Mouse (Mus musculus): ENCODE data around the gene Elane. TPM values are rescaled to one million over a fixed set of nuclear protein-coding genes. Genes with fewer than 3 reads are reported as not detected.

Gene Elane
- polyA plus RNA-seq, 1 experiment = not detected

- DNase-seq (ENCODE audit: low spot score) = no peak
Measured at GRCm38 (mm10) chr10:79857894-79858293, 28.2 kb upstream of the Elane start.

GRCm38 (mm10) chr10:79858416-79859074 is 27.5 kb upstream of the Elane start:
- DNase-seq (ENCODE audit: low spot score) = no peak

DNA sequence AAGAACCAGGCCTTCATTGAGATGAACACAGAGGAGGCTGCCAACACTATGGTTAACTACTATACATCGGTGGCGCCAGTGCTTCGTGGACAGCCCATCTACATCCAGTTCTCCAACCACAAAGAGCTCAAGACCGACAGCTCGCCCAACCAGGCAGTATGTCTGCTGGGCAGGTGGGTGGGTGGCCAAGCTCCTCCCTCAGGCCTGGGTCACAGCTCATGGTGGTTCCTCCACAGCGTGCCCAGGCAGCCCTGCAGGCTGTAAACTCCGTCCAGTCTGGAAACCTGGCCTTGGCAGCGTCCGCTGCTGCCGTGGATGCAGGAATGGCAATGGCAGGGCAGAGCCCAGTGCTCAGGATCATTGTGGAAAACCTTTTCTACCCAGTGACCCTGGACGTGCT is 26.9 kb upstream of the Elane start:
- DNase-seq (ENCODE audit: low spot score) = no peak

DNA sequence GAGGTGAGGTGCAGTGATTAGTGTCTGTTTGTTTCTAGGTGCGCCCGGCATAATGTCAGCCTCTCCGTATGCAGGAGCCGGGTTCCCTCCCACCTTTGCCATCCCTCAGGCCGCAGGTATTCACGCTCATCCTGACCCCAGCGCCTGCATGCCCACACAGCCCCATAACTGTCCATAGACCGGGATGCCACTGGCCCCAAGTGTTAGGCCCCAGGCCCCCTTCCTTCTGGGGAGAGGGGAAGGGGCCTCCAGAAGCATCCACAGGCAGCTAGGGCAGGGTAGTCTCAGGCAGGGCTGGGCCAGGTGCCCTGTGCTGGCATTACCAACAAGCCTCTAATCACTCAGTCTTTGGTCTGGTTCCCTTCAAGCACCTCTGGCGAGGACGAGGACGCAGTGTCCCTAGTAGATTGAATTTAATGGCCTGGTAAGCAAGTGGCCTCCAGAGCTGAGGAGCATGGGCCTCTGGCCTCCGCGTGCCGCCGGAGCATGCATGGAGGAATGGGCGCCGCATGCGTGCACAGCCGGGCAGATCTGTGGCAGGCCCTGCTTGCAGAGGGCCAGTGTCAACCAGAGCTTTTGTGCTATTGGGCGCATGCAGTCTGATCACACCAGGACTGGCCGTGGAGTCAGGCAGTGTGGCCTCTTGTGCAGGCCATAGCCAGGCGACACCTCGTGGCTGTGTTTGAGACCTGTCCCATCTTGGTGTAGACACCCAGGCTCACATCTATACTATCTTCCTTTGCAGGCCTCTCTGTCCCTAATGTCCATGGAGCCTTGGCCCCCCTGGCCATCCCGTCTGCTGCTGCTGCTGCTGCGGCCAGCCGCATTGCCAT is 25.8 kb upstream of the Elane start:
- DNase-seq (ENCODE audit: low spot score) = no peak

- DNase-seq (ENCODE audit: low spot score) = no peak
Measured at GRCm38 (mm10) chr10:79861230-79862048, 24.6 kb upstream of the Elane start.

GRCm38 (mm10) chr10:79862049-79862788 is 23.8 kb upstream of the Elane start:
- DNase-seq (ENCODE audit: low spot score) = no peak

DNA sequence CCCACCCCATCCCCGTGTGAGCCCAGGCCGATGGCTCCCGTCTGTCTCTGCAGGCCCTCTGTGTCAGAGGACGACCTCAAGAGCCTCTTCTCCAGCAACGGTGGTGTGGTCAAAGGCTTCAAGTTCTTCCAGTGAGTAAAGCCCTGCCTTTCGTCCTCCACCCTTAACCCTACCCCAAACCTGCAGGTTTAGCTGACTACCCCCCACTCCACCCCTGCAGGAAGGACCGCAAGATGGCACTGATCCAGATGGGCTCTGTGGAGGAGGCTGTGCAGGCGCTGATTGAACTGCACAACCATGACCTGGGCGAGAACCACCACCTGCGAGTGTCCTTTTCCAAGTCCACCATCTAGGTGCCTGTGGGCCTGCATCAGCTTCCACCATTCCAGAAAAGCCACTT is 23.1 kb upstream of the Elane start:
- no peak for DNase-seq (ENCODE audit: low spot score)

DNA sequence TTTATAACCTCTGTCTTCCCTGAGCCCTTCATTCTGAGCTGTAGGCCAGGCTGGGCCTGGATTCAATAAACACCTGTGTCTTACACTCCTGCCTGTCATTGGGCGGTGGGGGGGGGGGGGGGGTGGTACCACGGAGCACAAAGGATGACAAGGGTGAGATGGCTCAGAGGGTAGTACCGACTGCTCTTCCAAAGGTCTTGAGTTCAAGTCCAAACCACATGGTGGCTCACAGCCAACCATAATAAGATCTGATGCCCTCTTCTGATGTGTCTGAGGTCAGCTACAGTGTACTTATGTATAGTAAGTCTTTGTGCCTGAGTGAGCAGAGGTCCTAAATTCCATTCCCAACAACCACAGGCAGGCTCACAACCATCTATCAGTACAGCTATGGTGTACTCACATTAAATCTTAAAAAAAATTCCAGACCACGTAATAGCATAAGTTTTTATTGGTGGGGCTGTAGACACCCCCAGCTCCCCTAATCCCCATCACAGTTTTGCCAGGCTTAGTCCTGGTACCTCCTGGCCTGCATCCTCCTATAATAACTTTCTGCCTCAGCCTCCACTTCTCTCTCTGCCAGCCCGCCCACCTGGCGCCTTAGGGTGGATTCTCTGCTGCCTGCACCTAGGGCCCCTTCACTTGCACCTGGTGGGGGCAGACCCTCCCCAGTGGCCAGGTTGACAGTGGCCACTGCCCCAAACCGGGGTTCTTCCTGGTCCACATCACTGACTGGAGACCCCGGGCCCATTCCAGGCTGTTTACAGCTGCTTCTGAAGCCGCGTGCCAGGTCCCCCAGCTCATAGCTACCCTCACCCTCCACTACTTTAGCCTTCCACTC is 21.5 kb upstream of the Elane start:
- DNase-seq (ENCODE audit: low spot score) = no peak

- no peak for DNase-seq (ENCODE audit: low spot score)
Measured at GRCm38 (mm10) chr10:79865189-79865601, 20.9 kb upstream of the Elane start.

DNA sequence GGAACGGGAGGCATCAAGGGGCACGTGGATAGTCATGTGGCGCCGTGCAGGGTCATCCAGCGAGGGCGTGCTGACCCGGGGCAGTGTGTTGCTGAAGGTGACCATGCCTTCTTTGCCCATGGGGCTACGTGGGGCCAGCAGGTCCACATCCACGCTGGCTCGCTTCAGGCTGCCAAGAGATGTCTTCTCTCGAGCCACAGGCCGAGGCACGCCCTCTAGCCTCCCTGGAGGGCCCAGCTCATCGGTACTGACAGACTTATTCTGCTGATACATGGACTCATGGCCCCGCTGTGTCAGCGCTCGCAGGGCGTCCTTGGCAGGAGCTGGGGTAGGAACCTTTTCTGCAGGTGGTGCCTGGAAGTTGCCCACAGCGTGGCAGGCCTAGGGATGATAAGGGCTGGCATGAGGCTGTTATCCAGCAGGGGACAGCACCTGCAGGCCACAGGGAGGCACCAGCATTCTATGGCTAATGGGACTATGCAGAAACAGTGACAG is 20.2 kb upstream of the Elane start:
- DNase-seq (ENCODE audit: low spot score) = no peak

- no peak for DNase-seq (ENCODE audit: low spot score)
Measured at GRCm38 (mm10) chr10:79866601-79867000, 19.4 kb upstream of the Elane start.

DNA sequence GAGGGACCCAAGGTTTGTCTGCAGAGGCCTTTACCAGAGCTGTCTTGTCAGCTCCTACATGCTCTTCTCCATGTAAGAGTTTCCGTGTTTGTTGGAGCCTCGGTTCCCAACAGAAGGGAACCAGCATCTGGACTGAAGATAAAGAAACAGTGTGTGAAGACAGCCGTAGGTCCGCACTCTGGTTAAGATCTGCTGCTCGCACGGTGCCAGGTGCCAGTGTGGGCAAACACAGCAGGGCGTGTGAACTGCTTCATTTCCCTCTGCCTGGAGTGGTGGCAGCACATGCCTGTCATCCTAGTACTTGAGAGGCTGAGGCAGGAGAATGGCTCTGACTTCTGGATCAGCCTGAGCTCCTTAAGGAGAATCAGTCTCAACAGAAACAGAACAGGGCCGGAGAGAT is 14.2 kb upstream of the Elane start:
- DNase-seq (ENCODE audit: low spot score) = no peak

- no peak for DNase-seq (ENCODE audit: low spot score)
Measured at GRCm38 (mm10) chr10:79872862-79873261, 13.2 kb upstream of the Elane start.

DNA sequence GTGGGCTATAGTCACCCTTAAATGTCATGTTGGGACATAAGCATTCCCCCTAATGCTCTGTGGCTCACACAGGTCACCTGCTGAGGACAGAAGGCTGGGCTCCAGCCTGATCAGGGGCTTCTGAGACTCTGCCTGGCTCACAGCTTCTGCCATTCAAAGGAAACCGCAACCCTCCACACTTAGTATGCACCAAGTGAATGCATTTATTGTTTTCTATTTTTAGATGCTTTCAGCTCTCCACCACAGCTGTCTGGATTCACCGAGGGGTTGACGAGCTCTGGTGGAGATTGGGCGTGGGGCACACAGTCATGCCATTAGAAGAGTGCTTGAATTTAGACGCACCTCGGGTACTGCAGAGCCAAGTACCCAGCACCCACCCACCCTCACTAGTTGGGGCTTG is 12.7 kb upstream of the Elane start:
- no peak for DNase-seq (ENCODE audit: low spot score)

DNA sequence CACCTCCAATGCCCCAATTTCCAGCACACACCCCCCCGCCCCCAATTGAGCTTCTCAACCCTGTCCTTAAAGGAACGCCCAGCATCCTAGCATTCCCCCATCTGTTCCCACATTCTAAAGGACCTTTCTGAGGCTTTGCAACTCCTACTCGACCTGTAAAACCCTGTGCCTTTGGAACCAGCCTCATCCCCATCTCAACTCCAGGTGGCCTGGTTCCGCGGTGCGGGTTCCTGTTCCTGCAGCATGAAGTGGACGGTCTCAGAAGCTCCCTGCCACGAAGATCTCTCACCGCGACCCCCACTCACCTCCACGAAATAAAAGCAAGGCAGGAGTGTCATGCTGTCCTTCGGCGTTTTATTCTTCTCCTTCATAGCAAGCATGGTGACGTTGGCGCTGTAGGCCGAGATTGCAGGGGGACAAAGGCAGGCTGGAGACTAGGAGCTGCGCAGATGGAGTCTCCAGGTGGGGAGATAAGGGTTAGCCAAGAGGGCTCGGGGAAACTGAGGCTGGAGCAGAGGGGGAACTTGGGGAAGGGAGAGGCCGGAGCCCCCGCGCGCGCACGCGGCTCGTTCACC is 12.2 kb upstream of the Elane start:
- no peak for DNase-seq (ENCODE audit: low spot score)

GRCm38 (mm10) chr10:79874290-79874862 is 11.7 kb upstream of the Elane start, which contains the start of the genes Prtn3 and Plppr3:
Prtn3 (plus strand) TSS chr10:79874476.
Plppr3 (minus strand) TSS chr10:79874634.
- DNase-seq (ENCODE audit: low spot score) = no peak

DNA sequence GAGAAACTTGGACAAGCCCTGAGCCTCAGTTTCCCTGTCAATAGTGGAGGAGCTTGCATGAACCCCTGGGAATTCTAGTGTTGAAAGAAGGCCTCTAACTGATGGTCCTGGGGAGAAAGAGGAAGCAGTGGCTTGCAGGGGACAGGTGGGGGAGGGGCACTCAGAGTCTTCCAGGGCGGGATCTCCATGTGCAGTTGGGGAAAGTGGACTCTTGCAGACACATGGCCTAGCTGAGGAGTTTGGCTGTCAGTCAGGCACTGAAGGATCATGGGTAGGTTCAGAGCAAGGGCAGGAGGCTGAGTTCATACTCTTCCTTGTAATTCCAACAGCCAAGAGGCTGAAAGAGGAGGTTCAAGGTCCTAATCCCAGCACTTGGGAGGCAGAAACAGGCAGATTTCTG is 8.9 kb upstream of the Elane start:
- no peak for DNase-seq (ENCODE audit: low spot score)

DNA sequence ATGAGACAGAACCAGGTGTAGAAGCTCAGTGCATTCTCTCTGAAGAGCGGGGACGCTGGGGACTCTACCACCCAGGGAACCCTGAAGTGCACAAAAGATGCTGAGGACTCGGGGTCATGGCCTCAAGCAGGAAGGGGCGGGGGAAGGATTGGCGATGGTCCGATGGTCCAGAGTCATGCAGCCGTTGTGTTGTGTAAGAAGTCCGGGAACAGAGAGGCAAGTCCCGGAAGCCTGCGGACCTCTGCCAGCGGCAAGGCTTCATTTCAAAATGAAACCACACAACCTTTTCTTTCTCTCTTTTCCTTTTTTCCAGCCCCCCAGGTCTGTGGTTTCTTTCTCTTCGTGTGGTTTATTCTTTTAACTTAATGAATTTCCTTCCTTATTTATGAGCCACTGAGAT is 8.3 kb upstream of the Elane start:
- DNase-seq (ENCODE audit: low spot score) = no peak

- no peak for DNase-seq (ENCODE audit: low spot score)
Measured at GRCm38 (mm10) chr10:79879527-79879926, 6.5 kb upstream of the Elane start.

GRCm38 (mm10) chr10:79880721-79881120 is 5.3 kb upstream of the Elane start:
- no peak for DNase-seq (ENCODE audit: low spot score)
